Mouse (Mus musculus) liver, embryonic 11.5 days (tissue): ENCODE measurements around the gene Kalrn. TPM values are rescaled to one million over a fixed set of nuclear protein-coding genes. Genes with fewer than 3 reads are reported as not detected.

ENCODE experiments used
- ATAC-seq: fragments of 200-750 bp; cut with Nextera tagmentation; replicated peaks from 2 replicates; pipeline ENCODE4 v1.8.0; 2017; ENCODE audit warnings: moderate number of reproducible peaks, mild to moderate bottlenecking, moderate TSS enrichment, moderate library complexity; ENCODE audit not compliant: low FRiP score
- DNase-seq: peaks from one replicate; pipeline ENCODE4 v3.0.0-alpha.2; 2017; ENCODE audit warnings: low spot score
- H3K27ac ChIP-seq: fragments of 300-500 bp; sonication (generic); 2 replicates; pipeline ENCODE4 v1.5.1; 2014; ENCODE audit warnings: mild to moderate bottlenecking, low read depth, low read length, control low read depth
- H3K27me3 ChIP-seq: fragments of 300-500 bp; sonication (generic); replicated peaks from 2 replicates; pipeline ENCODE4 v1.6.1; 2014; ENCODE audit warnings: low read length, mixed read lengths; ENCODE audit not compliant: control insufficient read depth, insufficient read depth
- H3K36me3 ChIP-seq: fragments of 300-500 bp; sonication (generic); 2 replicates; pipeline ENCODE4 v1.6.1; 2014; ENCODE audit warnings: mild to moderate bottlenecking, low read length, moderate library complexity, mixed read lengths; ENCODE audit not compliant: control insufficient read depth, insufficient read depth
- H3K4me1 ChIP-seq: fragments of 300-500 bp; sonication (generic); replicated peaks from 2 replicates; pipeline ENCODE4 v1.6.1; 2014; ENCODE audit warnings: low read length, mixed read lengths; ENCODE audit not compliant: control insufficient read depth, insufficient read depth
- H3K4me2 ChIP-seq: fragments of 300-500 bp; sonication (generic); 2 replicates; pipeline ENCODE4 v1.6.1; 2014; ENCODE audit warnings: mild to moderate bottlenecking, control low read depth, moderate library complexity
- H3K4me3 ChIP-seq: fragments of 300-500 bp; sonication (generic); 2 replicates; pipeline ENCODE4 v1.5.1; 2014; ENCODE audit warnings: low read depth, low read length, control low read depth
- H3K9ac ChIP-seq: fragments of 300-500 bp; sonication (generic); 2 replicates; pipeline ENCODE4 v1.6.1; 2014; ENCODE audit warnings: low read depth, low read length, control low read depth
- H3K9me3 ChIP-seq: fragments of 300-500 bp; sonication (generic); 2 replicates; pipeline ENCODE4 v1.6.1; 2016; ENCODE audit warnings: low read length, inconsistent platforms, mixed read lengths; ENCODE audit not compliant: control insufficient read depth
- WGBS: fragments of 180-500 bp; shearing (Covaris S2); extraction: QIAGEN DNeasy Blood & Tissue Kit; methylation state at CpG from one replicate; pipeline ENCODE4 v1.1.7; 2014; 5-methylcytosine and 5-hydroxymethylcytosine counted together
- polyA plus RNA-seq: library from polyadenylated mRNA; unstranded; fragments of >200 nt; fragmentation: Nextera tagmentation; extraction: Ambion mirVana; gene quantifications from 2 replicates; pipeline ENCODE4 v1.2.1, GENCODE M21; 2014

The Kalrn gene
- polyA plus RNA-seq, 1 experiment from 2014 or later: 25.1 TPM

DNA sequence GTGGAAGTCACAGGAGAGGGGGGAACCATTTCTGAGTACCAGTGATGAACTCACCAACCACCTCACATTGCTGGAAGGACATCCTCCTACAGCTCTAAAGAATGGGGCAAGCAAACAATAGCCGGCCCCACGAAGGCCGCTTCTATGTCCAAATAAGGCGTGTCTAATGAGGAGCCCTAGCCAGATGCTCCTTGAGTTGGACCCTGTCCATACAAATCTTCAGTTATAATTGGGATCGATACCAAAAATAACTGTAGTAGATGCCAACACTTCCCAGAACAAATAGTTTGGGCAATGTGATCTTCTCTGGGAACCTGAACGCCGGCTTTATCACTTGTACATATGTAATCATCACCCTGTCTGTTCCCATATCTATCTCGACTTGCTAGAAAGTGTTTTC, 303.7 kb downstream of the Kalrn start:
- DNase-seq (no peak), ATAC-seq (no peak)
- Histone ChIP-seq H3K36me3 (no peaks in the 10 kb centered on the region), H3K27me3 (no peaks in the 10 kb centered on the region), H3K4me1 (no peaks in the 10 kb centered on the region), H3K27ac (no peak overlapping the region), H3K4me3 (no peak overlapping the region), H3K9ac (no peak overlapping the region), H3K4me2 (no peak overlapping the region), H3K9me3 (no peaks in the 10 kb centered on the region)
- WGBS: 82% methylated on average over 8 of the region's 8 CpGs

DNA sequence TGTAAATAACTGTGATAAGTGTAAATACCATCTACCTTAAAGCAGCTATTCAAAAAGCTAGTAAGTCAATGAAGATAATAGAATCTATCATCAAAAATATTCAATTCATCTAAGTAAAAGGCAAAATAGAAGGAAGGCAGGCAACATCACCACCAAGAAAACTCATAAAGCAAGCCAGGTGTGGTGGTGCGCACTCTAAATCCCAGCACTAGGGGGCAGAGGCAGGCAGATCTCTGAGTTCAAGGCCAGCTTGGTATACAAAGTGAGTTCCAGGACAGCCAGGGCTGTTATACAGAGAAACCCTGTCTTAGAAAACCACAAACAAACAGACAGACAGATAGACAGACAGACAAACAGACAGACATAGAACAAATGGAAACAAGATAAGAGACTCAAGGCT, 305.6 kb downstream of the Kalrn start:
- ATAC-seq: no peak
- 96% methylated on average over 1 of the region's 1 CpGs for WGBS
- DNase-seq: no peak
- Histone ChIP-seq H3K4me2 (no peak overlapping the region), H3K27ac (no peak overlapping the region), H3K9me3 (no peaks in the 10 kb centered on the region), H3K4me3 (no peak overlapping the region), H3K27me3 (no peaks in the 10 kb centered on the region), H3K36me3 (no peaks in the 10 kb centered on the region), H3K9ac (no peak overlapping the region), H3K4me1 (no peaks in the 10 kb centered on the region)

DNA sequence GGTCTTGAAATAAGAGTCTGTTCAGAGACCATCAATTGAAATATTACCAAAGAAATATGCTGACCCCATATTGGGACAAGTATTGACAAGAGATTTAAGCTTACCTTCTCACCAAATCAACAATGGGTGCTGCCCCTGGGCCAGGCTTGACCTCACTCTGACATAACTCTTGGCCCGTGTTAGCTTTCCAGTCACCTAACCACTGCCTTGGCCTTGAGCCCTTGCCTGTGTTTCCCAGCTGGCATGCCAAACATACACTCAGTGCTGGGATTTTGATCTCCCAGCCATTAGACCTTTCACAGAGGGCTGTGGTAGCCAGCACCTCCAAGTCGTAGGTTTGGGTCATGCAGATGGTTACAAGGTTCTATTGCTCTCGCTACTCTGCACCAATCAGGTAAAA, 308.7 kb downstream of the Kalrn start:
- Histone ChIP-seq H3K36me3 (no peaks in the 10 kb centered on the region), H3K4me3 (no peak overlapping the region), H3K27me3 (no peaks in the 10 kb centered on the region), H3K9me3 (no peaks in the 10 kb centered on the region), H3K9ac (no peak overlapping the region), H3K27ac (no peak overlapping the region), H3K4me1 (no peaks in the 10 kb centered on the region), H3K4me2 (no peak overlapping the region)
- 87% methylated on average over 3 of the region's 3 CpGs for WGBS
- ATAC-seq (no peak), DNase-seq (no peak)

DNA sequence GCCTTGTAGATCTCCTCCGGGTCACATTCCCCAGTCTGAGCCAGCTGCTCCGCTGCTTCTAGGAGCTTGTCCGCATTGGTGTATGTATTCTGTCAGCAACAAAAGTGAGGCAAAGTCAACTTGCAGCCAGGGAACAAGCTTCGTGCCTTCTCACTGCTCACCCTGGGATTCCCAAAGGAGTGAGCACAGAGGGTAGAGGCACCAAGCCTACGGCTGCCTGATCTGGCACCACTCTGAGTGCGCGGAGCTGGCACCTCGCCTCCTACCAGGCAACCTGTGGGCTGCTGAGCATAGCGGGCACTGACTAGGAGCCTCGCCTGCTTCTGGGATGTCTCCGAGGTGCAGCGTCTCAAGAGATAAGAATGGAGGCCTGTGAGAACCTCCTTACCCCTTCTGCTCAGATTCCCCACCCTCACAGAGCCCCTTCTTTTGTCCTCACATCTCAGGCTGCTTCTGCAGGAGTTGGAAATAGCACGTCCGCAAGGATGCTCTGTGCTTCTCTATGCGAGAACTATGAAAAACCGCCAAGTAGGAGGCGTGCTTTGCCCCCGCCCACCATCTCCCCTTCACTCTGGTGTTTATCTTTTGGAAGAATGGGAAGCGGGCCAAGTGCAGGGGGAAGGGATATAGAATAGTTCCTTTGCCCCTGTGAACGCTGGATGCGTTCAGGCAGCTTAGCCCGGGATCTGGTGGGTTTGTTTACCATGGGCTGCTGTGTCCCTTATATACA, 310.4 kb downstream of the Kalrn start:
- ATAC-seq: no peak
- Histone ChIP-seq H3K4me1 (no peaks in the 10 kb centered on the region), H3K27ac (no peak overlapping the region), H3K9ac (no peak overlapping the region), H3K27me3 (no peaks in the 10 kb centered on the region), H3K9me3 (no peaks in the 10 kb centered on the region), H3K4me3 (no peak overlapping the region), H3K4me2 (peak overlapping the region; percentile 34), H3K36me3 (no peaks in the 10 kb centered on the region)
- 57% methylated on average over 22 of the region's 22 CpGs for WGBS
- DNase-seq: peak; percentile 34

DNA sequence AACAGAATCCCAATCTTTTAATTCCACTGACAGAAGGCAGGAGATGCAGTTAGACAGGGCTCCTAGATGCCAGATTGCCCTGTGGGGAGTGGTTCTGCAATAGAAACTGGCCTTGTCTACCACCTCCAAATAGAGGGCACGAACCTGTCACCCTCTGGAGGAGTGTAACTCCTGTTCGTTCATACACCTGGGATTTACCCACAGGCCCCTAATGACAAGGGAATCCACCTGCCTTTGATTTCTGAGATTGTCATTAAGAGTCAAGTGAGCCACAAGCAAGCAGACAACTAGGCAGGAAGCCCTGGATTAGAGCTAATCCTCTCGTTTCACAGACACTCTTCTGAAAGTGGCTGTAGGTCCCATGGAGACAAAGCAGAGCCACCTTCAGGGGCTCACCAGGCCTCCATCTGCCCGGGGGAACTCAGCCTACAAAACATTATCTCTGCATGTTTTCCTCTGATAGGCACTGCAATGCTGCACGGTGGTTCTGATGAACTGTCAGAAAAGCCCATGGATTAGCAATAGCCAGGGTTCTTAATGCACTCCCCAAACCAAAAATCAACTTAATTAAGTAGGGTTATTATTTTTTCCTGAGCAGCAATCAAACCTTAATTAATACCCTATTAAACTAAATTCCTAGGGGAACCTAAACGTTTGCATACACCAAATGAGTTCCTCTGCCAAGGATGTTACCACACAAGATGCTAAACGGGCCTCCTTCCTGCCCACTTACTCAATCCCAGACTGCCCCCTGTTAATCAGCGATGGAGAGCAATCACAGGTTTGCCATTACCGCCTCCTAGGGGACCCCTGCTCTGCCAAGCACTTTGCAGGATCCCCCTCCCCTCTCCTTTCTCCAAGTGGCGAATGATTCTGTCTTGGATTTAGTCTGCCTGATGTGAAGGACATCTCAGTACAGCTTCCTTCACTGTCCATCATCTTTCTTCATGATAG, 312.1 kb downstream of the Kalrn start:
- 37% methylated on average over 10 of the region's 10 CpGs for WGBS
- Histone ChIP-seq H3K4me1 (no peaks in the 10 kb centered on the region), H3K27ac (no peak overlapping the region), H3K4me3 (no peak overlapping the region), H3K27me3 (no peaks in the 10 kb centered on the region), H3K9ac (no peak overlapping the region), H3K36me3 (no peaks in the 10 kb centered on the region), H3K9me3 (no peaks in the 10 kb centered on the region), H3K4me2 (no peak overlapping the region)
- no peak for DNase-seq
- no peak for ATAC-seq

DNA sequence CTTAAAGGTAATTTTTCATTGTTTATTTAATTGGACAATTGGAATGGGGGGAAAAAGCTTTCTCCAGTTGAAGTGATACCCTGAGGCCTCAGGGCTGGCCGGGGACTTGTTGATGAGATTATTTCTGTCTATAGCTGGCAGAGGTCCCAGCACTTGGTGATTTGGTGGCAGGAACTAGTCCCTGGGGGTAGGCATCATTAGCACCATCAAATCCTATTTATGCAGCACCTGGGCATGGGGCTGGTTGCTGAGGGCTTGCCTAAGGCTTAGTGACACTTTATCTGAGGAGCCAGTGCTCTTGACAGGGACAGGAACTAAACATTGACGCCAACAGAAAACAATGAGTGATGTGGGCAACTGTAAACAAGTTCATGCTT, 318.7 kb downstream of the Kalrn start:
- no peak for ATAC-seq

DNA sequence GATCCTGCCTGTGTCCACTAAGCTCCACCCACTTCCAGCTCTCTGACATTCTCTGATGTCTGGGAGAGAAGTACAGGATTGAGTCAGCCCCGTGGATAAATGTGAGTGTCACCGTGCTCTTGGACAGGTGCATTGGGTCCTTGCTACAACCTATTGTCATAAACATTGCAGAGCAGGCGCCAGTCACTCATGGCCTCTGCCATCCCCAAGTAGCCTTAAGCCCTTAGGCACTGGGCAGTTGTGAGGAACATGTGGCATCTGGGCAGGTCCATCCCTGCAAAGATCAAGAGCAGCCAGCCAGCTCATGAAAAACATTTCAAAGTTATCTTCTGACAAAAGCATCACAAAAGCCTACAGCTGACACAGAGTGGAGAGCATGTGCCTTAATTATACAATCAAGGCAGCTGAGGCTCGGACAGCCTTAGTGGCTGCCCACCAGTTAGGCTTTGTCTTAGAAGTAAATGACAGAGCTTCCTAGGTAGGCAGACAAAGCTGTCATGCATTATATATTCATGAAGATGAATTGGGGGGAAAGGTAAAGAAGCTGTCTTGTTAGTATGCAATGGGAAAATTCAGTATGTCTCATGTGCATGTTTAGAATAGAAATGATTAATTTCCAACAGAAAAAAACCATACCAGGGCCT, 319.2 kb downstream of the Kalrn start:
- Histone ChIP-seq H3K36me3 (peaks cover under 1% of the 10 kb centered on the region; the same call in 1 of the 2 replicates), H3K4me2 (no peak overlapping the region), H3K9ac (no peak overlapping the region), H3K9me3 (no peaks in the 10 kb centered on the region), H3K4me3 (no peak overlapping the region), H3K4me1 (no peaks in the 10 kb centered on the region), H3K27ac (no peak overlapping the region), H3K27me3 (no peaks in the 10 kb centered on the region)
- 69% methylated on average over 4 of the region's 4 CpGs for WGBS
- ATAC-seq: no peak
- DNase-seq: no peak

More for the DNA sequence above, 318.7 kb downstream of the Kalrn start:
- no peak overlapping the region for H3K4me3 ChIP-seq
- no peaks in the 10 kb centered on the region for H3K4me1 ChIP-seq
- WGBS: 50% methylated on average over 2 of the region's 2 CpGs
- H3K27ac ChIP-seq: no peak overlapping the region
- H3K9me3 ChIP-seq: no peaks in the 10 kb centered on the region
- no peak overlapping the region for H3K4me2 ChIP-seq
- H3K9ac ChIP-seq: no peak overlapping the region
- no peaks in the 10 kb centered on the region for H3K36me3 ChIP-seq
- no peaks in the 10 kb centered on the region for H3K27me3 ChIP-seq
- DNase-seq: no peak

DNA sequence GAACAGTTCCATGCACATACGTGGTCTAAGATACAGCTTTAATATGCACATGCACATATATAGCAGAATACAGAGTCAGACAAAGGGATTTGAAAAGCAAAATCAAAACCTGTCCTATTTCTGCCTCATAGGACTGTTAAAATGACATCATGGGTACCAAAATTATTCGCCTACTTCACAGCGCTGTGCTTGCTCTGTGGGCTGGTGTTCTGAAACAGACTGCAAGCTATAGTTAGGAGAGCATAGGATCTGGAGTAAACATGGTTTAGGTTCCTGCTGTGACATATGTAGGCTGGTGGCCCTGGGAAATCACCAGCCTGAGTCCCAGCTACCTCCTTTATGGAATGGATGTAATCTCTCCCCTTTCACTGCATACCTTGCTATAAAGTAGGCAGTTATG, 320.7 kb downstream of the Kalrn start:
- Histone ChIP-seq H3K27ac (no peak overlapping the region), H3K4me2 (no peak overlapping the region), H3K27me3 (no peaks in the 10 kb centered on the region), H3K4me3 (no peak overlapping the region), H3K9me3 (no peaks in the 10 kb centered on the region), H3K9ac (no peak overlapping the region), H3K4me1 (no peaks in the 10 kb centered on the region), H3K36me3 (peaks cover 2% of the 10 kb centered on the region; the same call in 1 of the 2 replicates)
- DNase-seq (no peak), ATAC-seq (no peak)
- WGBS: 89% methylated on average over 3 of the region's 3 CpGs
